Mouse (Mus musculus): ENCODE measurements around the gene Zbtb3.

Zbtb3 gene

GRCm38 (mm10) chr19:8841012-8841411 is 38.7 kb downstream of the Zbtb3 start:
- no peak for DNase-seq (ENCODE audit: low spot score)

DNA sequence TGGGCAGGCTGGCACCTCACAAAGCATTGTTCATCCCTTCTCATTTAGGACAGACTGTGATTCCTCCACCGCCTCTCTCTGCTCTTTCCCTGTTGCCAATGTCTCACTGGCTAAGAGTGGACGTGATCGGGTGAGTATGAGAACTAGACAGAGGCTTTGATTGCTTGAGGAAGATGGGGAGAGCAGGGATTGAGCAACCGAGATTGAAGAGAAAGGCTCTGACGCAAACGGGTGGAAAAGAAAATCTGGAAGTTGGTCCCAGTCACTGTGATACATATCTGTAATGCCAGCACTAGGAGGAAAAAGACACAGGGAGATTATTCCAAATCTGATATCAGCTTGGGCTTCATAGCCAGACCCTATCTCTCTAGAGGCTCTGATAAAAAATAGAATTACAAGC is 40.6 kb downstream of the Zbtb3 start:
- no peak for DNase-seq (ENCODE audit: low spot score)

DNA sequence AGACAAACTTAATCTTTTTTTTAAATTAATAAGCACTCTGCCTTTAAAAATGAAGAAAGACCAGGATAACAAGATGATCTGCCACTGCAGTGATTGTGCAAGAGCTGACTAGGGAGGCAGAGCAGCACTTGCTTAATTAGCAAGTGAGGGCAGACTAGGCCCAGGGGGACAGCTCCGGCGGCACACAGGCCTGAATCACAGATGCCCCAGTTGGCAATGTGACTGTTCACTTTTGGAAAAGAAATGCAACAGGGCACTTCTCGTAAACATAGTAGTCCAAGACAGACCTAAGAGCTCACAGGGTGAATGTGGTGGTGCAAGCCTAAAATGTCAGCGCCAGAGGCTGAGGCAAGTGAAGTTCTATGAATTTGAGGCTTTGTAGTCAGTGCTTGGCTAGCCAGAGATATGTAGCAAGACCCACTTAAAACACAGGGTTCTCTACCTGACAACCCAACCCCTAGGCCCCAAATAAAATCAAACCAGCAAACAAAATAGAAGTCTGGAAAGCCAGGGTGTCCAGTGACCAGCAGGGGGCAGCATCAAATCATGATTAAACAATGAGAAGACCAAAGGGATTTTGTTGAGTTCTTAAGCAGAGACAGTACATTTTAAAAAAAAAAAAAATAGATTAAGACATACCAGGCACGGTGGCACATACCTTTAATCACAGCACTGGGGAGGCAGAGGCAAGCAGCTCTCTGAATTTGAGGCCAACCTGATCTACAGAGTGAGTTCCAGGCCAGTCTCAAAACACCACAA is 42.2 kb downstream of the Zbtb3 start:
- DNase-seq (ENCODE audit: low spot score) = peak; percentile 80

DNA sequence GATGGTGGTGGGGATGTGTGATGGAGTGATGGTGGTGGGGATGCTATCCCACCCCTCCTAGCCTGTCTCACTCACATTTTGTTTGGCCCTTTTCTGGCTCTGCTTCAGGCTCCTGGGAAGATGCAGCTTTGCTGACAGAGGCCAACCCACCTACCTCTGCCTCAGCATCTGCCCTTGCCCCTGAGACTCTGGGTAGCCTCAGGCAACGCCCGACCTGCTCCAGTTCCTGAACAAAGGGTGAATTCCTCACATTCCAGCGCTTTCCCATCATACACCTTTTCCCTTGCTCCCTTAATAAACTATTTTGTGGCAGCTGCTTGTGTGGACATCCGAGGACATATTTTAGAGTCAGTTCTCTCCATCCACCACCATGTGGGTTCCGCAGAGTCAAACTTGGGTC is 46.0 kb downstream of the Zbtb3 start:
- DNase-seq (ENCODE audit: low spot score) = no peak

GRCm38 (mm10) chr19:8850402-8850901 is 48.1 kb downstream of the Zbtb3 start, which contains the start of gene Lrrn4cl:
Gene Lrrn4cl (plus strand): TSS chr19:8850768.
- no peak for DNase-seq (ENCODE audit: low spot score)

DNA sequence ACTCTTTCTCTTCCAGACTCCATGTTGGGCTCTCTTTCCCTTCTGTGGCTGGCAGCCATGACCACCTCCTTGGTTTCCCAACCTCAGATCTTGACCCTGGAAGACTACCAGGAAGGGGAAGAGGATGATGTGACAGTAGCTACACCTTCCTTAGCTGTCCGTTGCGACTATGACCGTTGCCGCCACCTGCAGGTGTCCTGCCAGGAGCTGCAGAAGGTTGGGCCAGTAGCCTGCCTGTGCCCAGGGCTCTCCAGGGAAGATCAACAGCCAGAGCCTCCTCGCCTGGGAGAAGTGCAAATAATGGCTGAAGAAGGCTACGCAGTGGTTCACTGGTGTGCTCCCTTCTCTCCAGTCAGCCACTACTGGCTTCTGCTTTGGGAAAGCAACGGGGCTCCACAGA is 49.3 kb downstream of the Zbtb3 start:
- no peak for DNase-seq (ENCODE audit: low spot score)

DNA sequence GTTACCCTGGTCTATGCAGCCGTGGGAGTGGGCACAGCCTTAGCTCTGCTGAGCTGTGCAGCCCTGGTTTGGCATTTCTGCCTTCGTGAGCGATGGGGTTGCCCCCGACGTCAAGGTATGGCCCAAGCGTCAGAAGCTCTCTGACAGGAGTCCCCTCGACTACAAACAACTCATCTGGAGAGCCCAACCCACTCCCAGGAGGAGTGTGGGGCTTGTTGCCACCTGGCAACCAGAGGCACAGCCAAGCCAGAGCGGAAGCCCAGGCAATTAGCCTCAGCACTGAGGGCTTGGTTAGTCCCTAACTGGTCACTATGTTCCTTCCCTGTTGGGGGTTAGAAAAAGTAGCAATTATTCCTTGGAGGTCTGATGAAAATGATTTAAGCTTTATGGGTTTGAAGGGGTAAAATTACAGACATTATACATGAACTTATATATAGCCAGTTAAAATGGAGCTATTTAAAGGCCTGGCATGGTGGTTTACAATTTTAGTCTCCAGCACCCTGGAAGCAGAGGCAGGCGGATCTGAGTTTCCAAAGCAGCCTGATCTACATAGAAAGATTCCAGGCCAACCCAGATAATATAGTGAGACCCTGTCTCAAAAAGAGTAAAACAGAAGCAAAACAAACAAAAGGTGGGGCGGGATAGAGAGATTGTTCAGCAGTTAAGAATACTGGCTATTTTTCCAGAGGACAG is 50.0 kb downstream of the Zbtb3 start:
- DNase-seq (ENCODE audit: low spot score) = no peak

DNA sequence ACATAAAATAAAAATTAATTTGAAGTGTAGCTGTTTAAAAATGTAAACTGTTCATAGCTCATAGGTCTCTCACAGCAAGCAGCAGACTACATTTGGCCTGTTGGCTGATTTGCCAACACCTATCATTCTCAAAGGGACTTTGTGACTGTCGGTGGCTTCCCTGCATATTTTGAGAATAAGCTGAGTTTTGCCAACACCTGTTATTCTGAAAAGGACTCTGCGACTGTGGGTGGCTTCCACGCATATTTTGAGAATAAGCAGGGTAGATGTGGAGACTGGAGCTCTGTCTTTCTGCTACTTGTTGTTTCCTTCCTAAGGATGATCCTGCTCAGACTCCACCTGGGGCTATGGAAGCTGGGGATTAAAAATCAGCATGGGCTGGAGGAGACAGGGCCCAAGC is 50.8 kb downstream of the Zbtb3 start:
- no peak for DNase-seq (ENCODE audit: low spot score)
